Mouse (Mus musculus): ENCODE measurements around the gene Mrpl54.

DNA sequence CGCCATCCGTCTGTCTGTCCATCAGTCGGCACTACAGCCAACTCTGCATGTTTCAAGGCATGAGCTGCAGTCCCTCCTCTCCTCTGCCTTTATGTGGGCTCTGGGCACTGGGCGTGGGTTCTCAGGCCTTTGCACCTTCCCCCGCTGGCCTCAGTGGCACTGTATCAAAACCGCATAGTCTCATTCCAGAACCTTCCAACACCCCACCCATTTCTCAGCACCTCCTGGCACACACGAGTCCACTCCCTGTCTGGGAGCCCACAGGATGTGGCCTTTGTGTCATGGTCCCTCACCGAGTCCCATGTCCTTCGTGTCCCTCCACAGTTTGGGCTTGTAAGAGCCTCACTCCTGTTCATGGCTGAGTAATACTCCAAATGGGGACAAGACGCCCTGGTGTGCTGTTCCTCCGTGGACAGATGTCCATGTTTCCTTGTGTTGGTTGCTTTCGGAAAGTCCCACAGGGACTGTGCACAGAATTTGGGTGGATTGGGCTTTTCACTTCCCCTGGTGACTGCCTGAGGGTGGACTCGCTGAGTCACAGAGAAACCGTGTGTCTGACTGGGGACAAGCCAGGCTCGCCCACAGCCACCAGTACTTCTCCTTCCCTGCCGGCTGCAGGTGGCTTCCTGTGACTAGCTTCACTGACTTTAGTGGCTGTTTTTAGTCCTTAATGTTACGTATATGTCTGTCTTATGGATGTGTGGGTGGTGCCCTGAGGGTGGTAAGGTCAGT, 31.8 kb upstream of the Mrpl54 start:
- no peak; the same call in 1 of the 2 replicates for TF ChIP-seq CTCF (IDR thresholded peaks at IDR 0.05; ENCODE audit: low read depth)
- no peak for TF ChIP-seq EP300 (IDR thresholded peaks at IDR 0.05; ENCODE audit: low read depth)
